In genomic region chr4:151073108-151073744, GRCm38 (mm10) we compare ENCODE assay signal across 9 mouse cellular contexts. TPM values are rescaled to one million over a fixed set of nuclear protein-coding genes. Genes with fewer than 3 reads are reported as not detected.
DNase-seq lines count a peak whose midpoint lies in the region; ATAC-seq and TF ChIP-seq lines count a peak whose summit lies in the region.
"Had no signal": no experiment of that assay in that cellular context is flagged by ENCODE, and none has a peak within 500 bp of the region (broad histone marks: within the 10 kb centered on the region; RNA-seq: fewer than 3 reads in every experiment).

No protein-coding gene starts in this region.

- no peak overlapping the region for H3K27ac ChIP-seq in forebrain, embryonic 16.5 days (ENCODE audit: low read length)
- no peak overlapping the region for H3K27ac ChIP-seq in hindbrain, embryonic 13.5 days

- H3K9ac ChIP-seq in forebrain, embryonic 16.5 days (replicated peaks; ENCODE audit: low read depth, low read length): no peak overlapping the region
- no peak overlapping the region for H3K9ac ChIP-seq in hindbrain, embryonic 13.5 days

- TF ChIP-seq CTCF in Patski (IDR thresholded peaks at IDR 0.05): peak; percentile 48

- in situ Hi-C loops in Patski (cut with MboI; ENCODE audit: low pct_unique_long_range_greater_than_20kb): no loop called here

- no peak overlapping the region for H3K4me2 ChIP-seq in forebrain, embryonic 16.5 days (ENCODE audit: low read length)
- H3K4me2 ChIP-seq in hindbrain, embryonic 13.5 days: no peak overlapping the region
- H3K4me2 ChIP-seq: heart, embryonic 13.5 days had no signal

- POLR2A ChIA-PET in Patski (lab: Charles Lee): no interaction called here

- WGBS in forebrain, embryonic 16.5 days: 51% methylated on average over 13 of the region's 13 CpGs
- 54% methylated on average over 13 of the region's 13 CpGs for WGBS in hindbrain, embryonic 13.5 days

- H3K36me3 ChIP-seq in forebrain, embryonic 16.5 days (ENCODE audit: control insufficient read depth, insufficient read depth): peaks cover 51% of the 10 kb centered on the region
- H3K36me3 ChIP-seq in hindbrain, embryonic 13.5 days: peaks cover 99% of the 10 kb centered on the region

- ATAC-seq in Patski: no peak
- peak; percentile 70 for ATAC-seq in forebrain, embryonic 16.5 days
- ATAC-seq in hindbrain, embryonic 13.5 days (ENCODE audit: low FRiP score): 0 out of 2 replicates have a peak, but pooled peaks have one; percentile 28

- CTCF ChIA-PET in Patski (lab: Charles Lee): interaction anchor here (1.0 to 2.8 kb wide), 6 partner anchors 8 to 69 kb away, joined by 3 to 11 read pairs (median 4); no protein-coding TSS in a partner anchor

- peaks cover 7% of the 10 kb centered on the region for H3K27me3 ChIP-seq in Patski
- H3K27me3 ChIP-seq in forebrain, embryonic 16.5 days (replicated peaks; ENCODE audit: control insufficient read depth, insufficient read depth, low read length): no peaks in the 10 kb centered on the region
- no peaks in the 10 kb centered on the region for H3K27me3 ChIP-seq in hindbrain, embryonic 13.5 days
- H3K27me3 ChIP-seq: heart, embryonic 13.5 days had no signal

- no peaks in the 10 kb centered on the region for H3K9me3 ChIP-seq in forebrain, embryonic 16.5 days (ENCODE audit: control insufficient read depth, low read length)
- H3K9me3 ChIP-seq in hindbrain, embryonic 13.5 days: no peaks in the 10 kb centered on the region
- H3K9me3 ChIP-seq: heart, embryonic 13.5 days had no signal

- no peaks in the 10 kb centered on the region for H3K4me1 ChIP-seq in forebrain, embryonic 16.5 days (replicated peaks; ENCODE audit: control insufficient read depth, insufficient read depth, low read length)
- H3K4me1 ChIP-seq in hindbrain, embryonic 13.5 days (replicated peaks): no peaks in the 10 kb centered on the region

- no peak for DNase-seq in Patski (ENCODE audit: low read depth, low spot score)
- DNase-seq in cerebellum, adult 11-12 months: peak; percentile 76
- peak; percentile 75 for DNase-seq in layer of hippocampus, adult 9-11 months
- peak; percentile 74 for DNase-seq in lung, postnatal 25 days (ENCODE audit: low spot score)
- peak; percentile 93 for DNase-seq in retina, embryonic 14.5 days (ENCODE audit: low spot score)
- DNase-seq in urinary bladder, adult 2 months (ENCODE audit: low spot score): peak; percentile 44

- no peak overlapping the region for H3K4me3 ChIP-seq in forebrain, embryonic 16.5 days (replicated peaks; ENCODE audit: low read length)
- H3K4me3 ChIP-seq in hindbrain, embryonic 13.5 days: no peak overlapping the region
- H3K4me3 ChIP-seq: heart, embryonic 13.5 days had no signal

RNA-seq across cellular contexts. Expression of gene Vamp3, which starts 15.5 kb away (rescaled TPM):
- 39.6 TPM for polyA plus RNA-seq in Patski (2021)
- 62.7 and 72.2 TPM in 2 replicates for polyA plus RNA-seq in forebrain, embryonic 16.5 days (2015; fragmentation: Nextera tagmentation; extraction: Ambion mirVana)
- polyA plus RNA-seq in hindbrain, embryonic 13.5 days (2015; fragmentation: Nextera tagmentation; extraction: Ambion mirVana): 59.9 and 61.5 TPM in 2 replicates
- 77.7 and 78.5 TPM in 2 replicates for polyA plus RNA-seq in urinary bladder, adult 2 months (2012; rRNA removed)

RNA-seq across cellular contexts. Expression of gene Gm13090, which starts 16.1 kb away (rescaled TPM):
- polyA plus RNA-seq in Patski (2021): not detected
- 0.39 TPM in 1 of 2 replicates, not detected in the other for polyA plus RNA-seq in forebrain, embryonic 16.5 days (2015; fragmentation: Nextera tagmentation; extraction: Ambion mirVana)
- not detected in 2 replicates for polyA plus RNA-seq in hindbrain, embryonic 13.5 days (2015; fragmentation: Nextera tagmentation; extraction: Ambion mirVana)
- polyA plus RNA-seq in urinary bladder, adult 2 months (2012; rRNA removed): not detected in 2 replicates
- polyA plus RNA-seq: heart, embryonic 13.5 days had no signal

RNA-seq across cellular contexts. Expression of gene Per3, which starts 28.8 kb away (rescaled TPM):
- polyA plus RNA-seq in Patski (2021): 7.4 TPM
- polyA plus RNA-seq in forebrain, embryonic 16.5 days (2015; fragmentation: Nextera tagmentation; extraction: Ambion mirVana): 3.2 and 4.1 TPM in 2 replicates
- 3.7 and 4.2 TPM in 2 replicates for polyA plus RNA-seq in hindbrain, embryonic 13.5 days (2015; fragmentation: Nextera tagmentation; extraction: Ambion mirVana)
- 66.9 and 67.9 TPM in 2 replicates for polyA plus RNA-seq in urinary bladder, adult 2 months (2012; rRNA removed)
